Mouse (Mus musculus): ENCODE data around the gene St3gal2. TPM values are rescaled to one million over a fixed set of nuclear protein-coding genes. Genes with fewer than 3 reads are reported as not detected.
A peak's percentile ranks its signal among the peaks of the same experiment; 100 is the strongest.

Gene St3gal2
- polyA plus RNA-seq, 1 experiment from 2014 or later = 14.5 TPM

DNA sequence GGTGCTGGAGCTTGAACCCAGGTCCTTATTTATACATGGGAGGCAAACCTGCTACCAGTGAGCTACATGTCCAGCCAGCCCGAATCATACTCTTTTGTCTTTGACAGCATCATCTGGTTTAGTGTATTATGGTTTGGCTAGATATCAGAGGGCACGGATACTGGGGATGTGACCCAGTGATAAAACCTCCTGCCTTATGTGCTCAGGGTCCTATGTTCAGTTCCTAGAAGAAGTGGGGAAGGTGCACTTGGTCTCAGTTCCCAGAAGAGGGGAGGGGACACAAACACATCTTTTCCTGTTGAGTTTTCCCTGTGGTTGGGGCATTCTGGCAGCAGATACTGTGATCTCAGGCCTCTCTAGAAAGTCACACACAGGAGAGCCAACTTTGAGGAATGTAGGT is 13.6 kb downstream of the St3gal2 start:
- Histone ChIP-seq H3K9ac (ENCODE audit: low read length) (no peak overlapping the region), H3K4me2 (ENCODE audit: low read depth, low read length) (no peak overlapping the region), H3K27ac (ENCODE audit: low read length) (no peak overlapping the region), H3K4me3 (ENCODE audit: low read length) (no peak overlapping the region), H3K4me1 (ENCODE audit: control insufficient read depth, insufficient read depth, low read length) (peaks cover 22% of the 10 kb centered on the region), H3K27me3 (ENCODE audit: control insufficient read depth, insufficient read depth, low read length) (no peaks in the 10 kb centered on the region), H3K9me3 (replicated peaks; ENCODE audit: control insufficient read depth, low read length) (no peaks in the 10 kb centered on the region), H3K36me3 (ENCODE audit: control insufficient read depth, insufficient read depth) (no peaks in the 10 kb centered on the region)
- 87% methylated on average over 2 of the region's 2 CpGs for WGBS
- ATAC-seq (replicated peaks; ENCODE audit: extremely low read depth, insufficient read depth, low FRiP score) = no peak

DNA sequence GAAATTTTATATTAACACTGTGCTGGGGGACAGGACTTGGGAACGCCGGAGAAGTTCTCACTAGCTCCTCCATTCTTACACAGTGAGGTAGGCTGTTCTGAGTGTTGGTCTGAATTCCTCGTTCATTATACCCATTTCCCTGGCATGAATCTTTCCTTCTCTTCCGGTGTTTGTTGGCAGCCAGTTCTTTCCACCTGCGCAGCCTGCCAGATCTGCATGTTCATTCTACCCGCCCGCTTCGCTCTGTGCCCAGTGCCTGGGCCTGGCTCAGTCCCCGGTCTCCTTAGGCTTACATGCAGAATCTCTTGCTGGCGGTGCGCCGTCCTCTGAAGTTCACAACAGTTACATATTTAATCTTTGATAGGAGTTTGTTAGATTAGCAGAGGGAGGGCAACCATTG is 16.5 kb downstream of the St3gal2 start:
- H3K36me3 ChIP-seq (ENCODE audit: control insufficient read depth, insufficient read depth) = no peaks in the 10 kb centered on the region
- peaks cover 35% of the 10 kb centered on the region for H3K4me1 ChIP-seq (ENCODE audit: control insufficient read depth, insufficient read depth, low read length)
- H3K9me3 ChIP-seq (replicated peaks; ENCODE audit: control insufficient read depth, low read length) = no peaks in the 10 kb centered on the region
- H3K27ac ChIP-seq (ENCODE audit: low read length) = no peak overlapping the region
- WGBS = 80% methylated on average over 12 of the region's 12 CpGs
- no peak for ATAC-seq (replicated peaks; ENCODE audit: extremely low read depth, insufficient read depth, low FRiP score)
- H3K27me3 ChIP-seq (ENCODE audit: control insufficient read depth, insufficient read depth, low read length) = no peaks in the 10 kb centered on the region
- no peak overlapping the region for H3K4me2 ChIP-seq (ENCODE audit: low read depth, low read length)
- no peak overlapping the region for H3K4me3 ChIP-seq (ENCODE audit: low read length)
- H3K9ac ChIP-seq (ENCODE audit: low read length) = no peak overlapping the region

DNA sequence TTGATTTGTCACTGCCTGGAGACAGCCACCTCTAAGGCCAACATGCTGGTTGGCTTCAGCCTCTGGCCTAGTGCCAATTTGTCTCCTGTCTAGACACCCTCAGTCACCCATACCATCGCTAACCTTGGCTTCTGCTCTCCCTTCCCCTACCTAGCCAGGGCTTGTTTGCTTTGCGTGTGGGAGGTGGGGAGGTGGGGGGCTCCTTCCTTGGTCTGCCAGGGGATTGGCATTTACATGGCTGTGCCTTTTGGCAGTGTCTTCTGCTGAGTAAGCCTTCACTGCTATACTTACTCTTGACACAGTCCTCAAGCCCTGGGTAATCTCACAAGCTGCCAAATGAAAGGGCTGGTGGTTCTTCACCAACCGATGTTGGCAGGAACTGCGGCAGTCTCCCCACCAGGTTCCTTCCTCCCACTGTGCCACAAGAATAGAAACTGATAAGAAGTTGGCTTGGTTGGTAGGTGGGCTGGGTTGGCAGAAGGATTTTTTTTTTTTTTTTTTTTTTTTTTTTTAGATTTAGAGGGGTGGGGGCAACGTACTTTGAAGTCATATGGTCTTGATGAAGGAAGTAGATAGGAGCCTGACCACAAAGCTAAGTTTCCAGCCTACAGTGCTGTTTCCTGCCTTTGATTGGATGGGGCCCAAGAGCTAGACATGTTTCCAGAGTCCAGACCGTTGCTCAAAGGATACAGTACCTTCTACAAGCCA is 19.3 kb downstream of the St3gal2 start:
- Histone ChIP-seq H3K27ac (ENCODE audit: low read length) (peak overlapping the region; percentile 68), H3K9ac (ENCODE audit: low read length) (no peak overlapping the region), H3K4me1 (ENCODE audit: control insufficient read depth, insufficient read depth, low read length) (peaks cover 42% of the 10 kb centered on the region), H3K4me2 (ENCODE audit: low read depth, low read length) (no peak overlapping the region), H3K36me3 (ENCODE audit: control insufficient read depth, insufficient read depth) (no peaks in the 10 kb centered on the region), H3K27me3 (ENCODE audit: control insufficient read depth, insufficient read depth, low read length) (no peaks in the 10 kb centered on the region), H3K9me3 (replicated peaks; ENCODE audit: control insufficient read depth, low read length) (no peaks in the 10 kb centered on the region), H3K4me3 (ENCODE audit: low read length) (no peak overlapping the region)
- 20% methylated on average over 6 of the region's 6 CpGs for WGBS
- peak; percentile 58 for ATAC-seq (replicated peaks; ENCODE audit: extremely low read depth, insufficient read depth, low FRiP score)

DNA sequence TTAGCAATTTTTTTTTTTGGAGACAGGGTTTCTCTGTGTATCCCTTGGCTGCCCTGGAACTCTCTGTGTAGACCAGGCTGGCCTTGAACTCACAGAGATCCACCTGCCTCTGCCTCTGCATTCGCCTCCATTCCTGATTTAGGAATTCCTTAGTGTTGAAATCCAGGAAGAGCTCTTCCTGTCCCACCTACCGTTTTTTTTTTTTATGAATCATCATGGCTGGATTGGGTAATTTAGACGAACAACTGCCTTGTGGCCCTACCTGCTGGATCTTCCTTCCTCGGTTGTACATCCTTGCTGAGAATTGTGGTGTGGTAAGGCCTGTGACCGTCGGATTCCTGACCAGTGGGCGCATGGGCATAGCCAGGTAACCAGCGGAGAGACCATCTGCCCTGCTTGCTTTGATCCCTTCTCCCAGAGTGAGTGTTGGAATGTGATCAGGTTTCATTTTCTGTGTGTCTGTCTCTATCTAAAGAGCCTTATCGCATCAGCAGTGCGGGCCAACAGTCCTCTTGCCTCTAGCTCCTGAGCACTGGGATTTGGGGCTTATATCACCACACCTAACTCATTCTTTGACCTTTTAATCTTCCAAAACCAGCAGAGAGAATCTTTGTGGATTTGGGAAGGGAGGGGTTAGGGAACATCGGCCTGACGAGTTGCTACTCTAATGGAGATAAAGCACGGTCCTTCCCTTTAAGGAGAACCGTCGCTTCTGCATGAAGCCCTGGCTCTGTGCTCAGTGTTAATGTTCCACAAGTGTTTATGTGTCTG is 21.1 kb downstream of the St3gal2 start:
- Histone ChIP-seq H3K27me3 (ENCODE audit: control insufficient read depth, insufficient read depth, low read length) (no peaks in the 10 kb centered on the region), H3K9ac (ENCODE audit: low read length) (no peak overlapping the region), H3K36me3 (ENCODE audit: control insufficient read depth, insufficient read depth) (no peaks in the 10 kb centered on the region), H3K4me1 (ENCODE audit: control insufficient read depth, insufficient read depth, low read length) (peaks cover 54% of the 10 kb centered on the region), H3K27ac (ENCODE audit: low read length) (peak overlapping the region; percentile 91), H3K4me2 (ENCODE audit: low read depth, low read length) (peak overlapping the region; percentile 46), H3K4me3 (ENCODE audit: low read length) (no peak overlapping the region), H3K9me3 (replicated peaks; ENCODE audit: control insufficient read depth, low read length) (no peaks in the 10 kb centered on the region)
- no peak for ATAC-seq (replicated peaks; ENCODE audit: extremely low read depth, insufficient read depth, low FRiP score)
- WGBS = 58% methylated on average over 15 of the region's 15 CpGs

DNA sequence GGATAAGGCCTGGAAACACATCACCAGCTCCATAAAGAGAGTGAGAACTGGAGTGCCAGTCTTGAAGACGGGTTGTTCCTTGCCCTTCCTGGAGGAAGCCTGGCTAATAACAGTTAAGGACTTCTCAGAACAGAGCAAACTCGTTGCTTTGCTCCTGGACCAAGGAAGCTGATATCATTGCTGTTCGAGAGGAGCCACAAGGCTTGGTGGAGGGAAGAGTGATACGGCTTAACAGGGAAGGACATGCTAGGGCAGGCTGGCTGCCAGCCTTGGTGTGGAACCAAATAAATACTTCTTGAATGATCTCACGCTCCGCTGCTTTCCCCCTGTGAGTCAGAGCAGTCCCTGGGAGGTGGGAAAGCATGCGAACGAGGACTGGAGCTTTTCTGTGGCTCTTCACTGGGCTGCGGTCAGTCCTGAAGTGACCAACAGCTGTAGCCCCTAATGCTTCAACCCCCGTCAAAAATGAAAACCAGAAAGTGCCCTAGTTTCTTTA is 21.8 kb downstream of the St3gal2 start:
- peak overlapping the region; percentile 46 for H3K4me2 ChIP-seq (ENCODE audit: low read depth, low read length)
- no peaks in the 10 kb centered on the region for H3K27me3 ChIP-seq (ENCODE audit: control insufficient read depth, insufficient read depth, low read length)
- peak; percentile 81 for ATAC-seq (replicated peaks; ENCODE audit: extremely low read depth, insufficient read depth, low FRiP score)
- no peak overlapping the region for H3K4me3 ChIP-seq (ENCODE audit: low read length)
- H3K9ac ChIP-seq (ENCODE audit: low read length) = no peak overlapping the region
- H3K27ac ChIP-seq (ENCODE audit: low read length) = peak overlapping the region; percentile 91
- 16% methylated on average over 10 of the region's 10 CpGs for WGBS
- no peaks in the 10 kb centered on the region for H3K9me3 ChIP-seq (replicated peaks; ENCODE audit: control insufficient read depth, low read length)
- H3K36me3 ChIP-seq (ENCODE audit: control insufficient read depth, insufficient read depth) = no peaks in the 10 kb centered on the region
- H3K4me1 ChIP-seq (ENCODE audit: control insufficient read depth, insufficient read depth, low read length) = peaks cover 58% of the 10 kb centered on the region

DNA sequence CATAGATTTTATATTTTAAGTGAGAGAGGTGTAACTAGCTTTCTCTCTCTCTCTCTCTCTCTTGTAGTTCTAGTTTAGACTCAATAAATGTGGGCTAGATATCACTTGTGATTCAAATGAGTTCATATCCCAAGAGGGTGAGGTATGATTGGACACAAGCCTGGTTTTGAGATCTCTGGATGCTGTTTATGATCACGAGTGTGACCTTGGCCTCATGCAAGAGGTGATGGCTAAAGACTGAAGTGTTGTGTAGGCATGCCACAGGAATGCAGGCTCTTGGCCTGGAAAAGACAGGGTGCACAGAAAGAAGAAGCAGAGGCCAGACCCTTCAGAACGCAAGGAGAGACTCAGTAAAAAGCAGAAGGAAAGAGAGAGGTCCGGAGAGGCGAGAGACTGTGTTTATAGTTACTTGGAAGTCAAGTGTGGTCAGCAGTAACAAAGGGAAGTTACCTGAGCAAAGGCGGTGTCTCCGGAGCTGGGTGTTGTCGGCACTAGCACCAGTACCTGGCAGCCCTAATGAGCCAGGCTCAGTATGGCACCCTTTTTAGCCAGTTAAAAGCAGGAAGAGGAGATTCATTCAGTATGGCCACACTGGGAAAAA is 24.7 kb downstream of the St3gal2 start:
- H3K27me3 ChIP-seq (ENCODE audit: control insufficient read depth, insufficient read depth, low read length) = no peaks in the 10 kb centered on the region
- H3K4me1 ChIP-seq (ENCODE audit: control insufficient read depth, insufficient read depth, low read length) = peaks cover 50% of the 10 kb centered on the region
- peak overlapping the region; percentile 17 for H3K27ac ChIP-seq (ENCODE audit: low read length)
- ATAC-seq (replicated peaks; ENCODE audit: extremely low read depth, insufficient read depth, low FRiP score) = no peak
- H3K4me2 ChIP-seq (ENCODE audit: low read depth, low read length) = no peak overlapping the region
- WGBS = 59% methylated on average over 7 of the region's 7 CpGs
- H3K36me3 ChIP-seq (ENCODE audit: control insufficient read depth, insufficient read depth) = no peaks in the 10 kb centered on the region
- H3K9me3 ChIP-seq (replicated peaks; ENCODE audit: control insufficient read depth, low read length) = no peaks in the 10 kb centered on the region
- no peak overlapping the region for H3K4me3 ChIP-seq (ENCODE audit: low read length)
- H3K9ac ChIP-seq (ENCODE audit: low read length) = no peak overlapping the region

DNA sequence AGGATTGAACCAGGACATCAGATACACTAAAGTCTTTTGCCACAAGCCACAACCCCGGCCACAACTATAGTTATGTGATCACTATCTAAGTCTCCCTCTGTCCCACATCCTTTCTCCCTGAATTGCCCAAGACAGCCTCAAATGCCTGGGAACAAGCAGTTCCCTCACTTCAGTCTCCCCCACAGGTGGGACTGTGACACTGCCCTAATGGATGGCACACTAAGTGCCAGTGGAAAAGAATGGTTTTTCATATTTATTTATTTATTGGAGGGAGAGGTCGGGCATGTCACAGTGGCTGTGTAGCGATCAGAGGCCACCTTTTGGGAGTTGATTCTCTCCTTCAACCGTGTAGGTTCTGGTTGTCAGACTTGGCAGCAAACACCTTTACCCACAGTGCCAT is 26.0 kb downstream of the St3gal2 start:
- Histone ChIP-seq H3K27me3 (ENCODE audit: control insufficient read depth, insufficient read depth, low read length) (no peaks in the 10 kb centered on the region), H3K9ac (ENCODE audit: low read length) (no peak overlapping the region), H3K36me3 (ENCODE audit: control insufficient read depth, insufficient read depth) (no peaks in the 10 kb centered on the region), H3K27ac (ENCODE audit: low read length) (no peak overlapping the region), H3K4me1 (ENCODE audit: control insufficient read depth, insufficient read depth, low read length) (peaks cover 41% of the 10 kb centered on the region), H3K9me3 (replicated peaks; ENCODE audit: control insufficient read depth, low read length) (no peaks in the 10 kb centered on the region), H3K4me2 (ENCODE audit: low read depth, low read length) (no peak overlapping the region), H3K4me3 (ENCODE audit: low read length) (no peak overlapping the region)
- WGBS = 74% methylated on average over 4 of the region's 4 CpGs
- no peak for ATAC-seq (replicated peaks; ENCODE audit: extremely low read depth, insufficient read depth, low FRiP score)

DNA sequence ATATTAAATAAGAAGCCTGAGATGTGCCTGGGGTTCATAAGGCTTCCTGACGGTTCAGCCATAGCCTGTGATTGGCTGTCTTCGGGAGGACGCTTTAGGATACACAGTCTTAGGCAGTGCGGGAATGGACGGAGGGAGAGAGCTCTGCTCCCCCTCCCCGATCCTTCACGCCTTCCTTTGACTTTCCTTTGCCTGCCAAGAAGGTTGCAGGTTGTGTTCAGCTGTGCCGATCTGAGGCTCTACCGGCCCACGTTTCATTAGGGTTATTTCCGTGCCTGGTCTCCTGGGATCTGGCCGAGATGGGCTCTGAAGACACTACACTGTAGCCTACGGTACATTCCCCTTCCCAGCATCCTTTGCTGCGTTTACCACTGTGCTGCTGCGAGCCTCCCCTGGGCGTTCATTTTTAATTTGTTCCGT is 30.4 kb downstream of the St3gal2 start:
- no peaks in the 10 kb centered on the region for H3K9me3 ChIP-seq (replicated peaks; ENCODE audit: control insufficient read depth, low read length)
- no peak overlapping the region for H3K9ac ChIP-seq (ENCODE audit: low read length)
- WGBS = 68% methylated on average over 17 of the region's 17 CpGs
- H3K4me2 ChIP-seq (ENCODE audit: low read depth, low read length) = peak overlapping the region; percentile 18; the same call in 1 of the 2 replicates
- peaks cover 12% of the 10 kb centered on the region; the same call in 1 of the 2 replicates for H3K4me1 ChIP-seq (ENCODE audit: control insufficient read depth, insufficient read depth, low read length)
- no peak overlapping the region; the same call in 1 of the 2 replicates for H3K27ac ChIP-seq (ENCODE audit: low read length)
- no peaks in the 10 kb centered on the region for H3K27me3 ChIP-seq (ENCODE audit: control insufficient read depth, insufficient read depth, low read length)
- no peak overlapping the region for H3K4me3 ChIP-seq (ENCODE audit: low read length)
- ATAC-seq (replicated peaks; ENCODE audit: extremely low read depth, insufficient read depth, low FRiP score) = peak; percentile 61; the same call in 1 of the 2 replicates
- H3K36me3 ChIP-seq (ENCODE audit: control insufficient read depth, insufficient read depth) = 0 out of 2 replicates have a peak, but pooled peaks cover 3% of the 10 kb centered on the region

DNA sequence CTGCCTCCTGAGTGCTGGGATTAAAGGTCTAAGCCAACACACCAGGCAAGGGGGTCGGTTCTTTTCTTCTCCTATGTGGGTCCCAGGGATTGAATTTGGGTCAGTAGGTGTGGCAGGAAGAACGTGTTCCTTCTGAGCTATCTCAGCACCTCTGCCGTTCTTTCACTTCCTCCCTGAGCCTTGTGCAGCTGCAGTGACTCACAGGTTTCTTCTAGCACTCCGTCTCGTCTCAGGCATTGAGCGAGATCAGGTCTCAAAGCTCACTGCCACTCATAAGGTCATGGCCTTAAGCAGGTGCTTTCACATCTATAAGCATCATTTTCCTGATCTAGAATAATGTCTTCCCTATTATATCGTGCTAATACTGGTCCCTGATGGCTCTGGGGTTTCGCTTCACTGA is 35.1 kb downstream of the St3gal2 start:
- Histone ChIP-seq H3K27ac (ENCODE audit: low read length) (no peak overlapping the region), H3K4me3 (ENCODE audit: low read length) (no peak overlapping the region), H3K4me2 (ENCODE audit: low read depth, low read length) (no peak overlapping the region), H3K9me3 (replicated peaks; ENCODE audit: control insufficient read depth, low read length) (no peaks in the 10 kb centered on the region), H3K27me3 (ENCODE audit: control insufficient read depth, insufficient read depth, low read length) (no peaks in the 10 kb centered on the region), H3K9ac (ENCODE audit: low read length) (no peak overlapping the region), H3K36me3 (ENCODE audit: control insufficient read depth, insufficient read depth) (peaks cover 14% of the 10 kb centered on the region), H3K4me1 (ENCODE audit: control insufficient read depth, insufficient read depth, low read length) (no peaks in the 10 kb centered on the region)
- no peak for ATAC-seq (replicated peaks; ENCODE audit: extremely low read depth, insufficient read depth, low FRiP score)
- WGBS = 78% methylated on average over 8 of the region's 8 CpGs

Data from heart, embryonic 16.5 days (tissue).